Comparison of ENCODE assay signal across 8 mouse cellular contexts in genomic region chr10:21994431-21994914, GRCm38 (mm10).
DNase-seq lines count a peak whose midpoint lies in the region; ATAC-seq lines count a peak whose summit lies in the region.

No protein-coding gene starts in this region.

- H3K4me1 ChIP-seq in megakaryocyte, embryonic 14.5 days: peaks cover 38% of the 10 kb centered on the region

- peak overlapping the region; percentile 95 for H3K4me3 ChIP-seq in megakaryocyte, embryonic 14.5 days (replicated peaks)

- peaks cover 33% of the 10 kb centered on the region for H3K27me3 ChIP-seq in megakaryocyte, embryonic 14.5 days (replicated peaks)

- H3K36me3 ChIP-seq in megakaryocyte, embryonic 14.5 days (replicated peaks; ENCODE audit: low read length): peaks cover 11% of the 10 kb centered on the region

- H3K9me3 ChIP-seq in megakaryocyte, embryonic 14.5 days: no peaks in the 10 kb centered on the region

- DNase-seq in adrenal gland, adult (ENCODE audit: inconsistent age in 2 of 2, low spot score in 1 of 2): peak; percentile 98 to 99
- peak; percentile 93 for DNase-seq in embryo, embryonic 10 days (ENCODE audit: low spot score)
- DNase-seq in gastrocnemius, postnatal 10 days: peak; percentile 99
- DNase-seq in left cerebral cortex, adult 9 months (ENCODE audit: low spot score in 2 of 2): peak; percentile 86 to 97
- DNase-seq in right cerebral cortex, adult 2 months (ENCODE audit: low spot score in 2 of 2): peak; percentile 93 to 95
- peak; percentile 87 for DNase-seq in urinary bladder, postnatal 10 days (ENCODE audit: low spot score)

- ATAC-seq in inflammation-experienced regulatory T-cells, adult 6 months: peak; percentile 85

Comparison
In these comparisons a context has a peak if more than half of its experiments do, and no peak if none do; other contexts are left out.
1. Peak in every context shown above with its lines: DNase-seq, ATAC-seq and H3K4me3 ChIP-seq.